Mouse (Mus musculus): ENCODE data around the gene Tbc1d22b. TPM values are rescaled to one million over a fixed set of nuclear protein-coding genes. Genes with fewer than 3 reads are reported as not detected.
"Not testable (repeated sequence)": the region's sequence is repeated elsewhere in the genome, so short reads cannot be mapped to it uniquely, and the experiment has no call there.

Gene Tbc1d22b
- total and polyA plus RNA-seq, 2 experiments from 2014 or later: 29.3 to 38.8 TPM

DNA sequence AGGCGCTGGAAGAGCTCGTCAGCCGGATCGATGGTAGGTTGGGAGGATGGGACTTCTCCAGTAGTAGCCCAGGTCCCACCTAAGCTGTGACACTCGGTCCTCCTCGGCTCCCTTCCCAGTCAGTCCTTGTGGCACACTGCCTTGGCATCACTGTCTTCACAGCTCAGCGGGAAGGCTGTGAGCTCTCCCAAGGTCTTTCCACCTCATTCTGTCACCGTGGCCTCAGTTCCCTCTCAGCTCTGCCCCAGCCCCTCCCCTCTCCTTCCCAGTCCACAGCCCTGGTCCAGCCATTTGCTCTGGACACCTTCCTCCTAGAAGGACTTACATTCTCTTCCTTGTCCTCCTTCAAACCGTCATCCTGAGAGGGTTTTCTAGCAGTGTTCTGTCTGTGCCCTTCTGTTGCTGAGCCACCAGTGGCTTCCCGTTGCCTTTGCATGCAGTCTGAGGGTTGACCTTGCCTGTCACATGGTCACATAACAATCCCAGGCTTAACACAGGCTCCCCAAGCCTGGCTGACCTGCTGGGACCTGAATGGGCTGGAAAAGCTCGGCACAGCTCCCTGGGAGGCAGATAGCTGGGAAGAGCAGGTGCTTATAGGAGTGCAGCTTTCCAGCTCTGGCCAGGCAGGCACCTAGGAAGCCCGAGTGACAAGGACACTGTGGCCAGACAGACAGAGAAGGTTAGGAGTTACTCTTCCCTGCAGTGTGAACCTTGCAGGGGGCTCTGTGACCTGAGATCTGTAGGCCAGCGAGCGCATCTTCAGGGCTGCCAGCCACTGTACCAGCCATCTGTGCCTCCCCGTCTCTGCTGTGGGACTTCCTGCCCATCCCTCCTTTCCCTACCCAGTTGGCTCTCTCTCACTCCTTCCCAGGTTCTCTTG is 46.5 kb downstream of the Tbc1d22b start:
- Histone ChIP-seq H3K36me3 (ENCODE audit: insufficient read depth) (peaks cover 44% of the 10 kb centered on the region), H3K27ac (ENCODE audit: low read depth, low read length) (no peak overlapping the region), H3K9me3 (ENCODE audit: low read length) (no peaks in the 10 kb centered on the region), H3K4me3 (ENCODE audit: low read depth, low read length) (no peak overlapping the region), H3K4me2 (ENCODE audit: low read depth) (no peak overlapping the region), H3K4me1 (ENCODE audit: insufficient read depth) (no peaks in the 10 kb centered on the region), H3K27me3 (ENCODE audit: insufficient read depth, low read length) (no peaks in the 10 kb centered on the region), H3K9ac (no peak overlapping the region)
- DNase-seq (no peak), ATAC-seq (peak; percentile 18; the same call in 1 of the 2 replicates)
- 80% methylated on average over 15 of the region's 15 CpGs for WGBS
- no peak for TF ChIP-seq CTCF (IDR thresholded peaks at IDR 0.05; ENCODE audit: low read depth)

DNA sequence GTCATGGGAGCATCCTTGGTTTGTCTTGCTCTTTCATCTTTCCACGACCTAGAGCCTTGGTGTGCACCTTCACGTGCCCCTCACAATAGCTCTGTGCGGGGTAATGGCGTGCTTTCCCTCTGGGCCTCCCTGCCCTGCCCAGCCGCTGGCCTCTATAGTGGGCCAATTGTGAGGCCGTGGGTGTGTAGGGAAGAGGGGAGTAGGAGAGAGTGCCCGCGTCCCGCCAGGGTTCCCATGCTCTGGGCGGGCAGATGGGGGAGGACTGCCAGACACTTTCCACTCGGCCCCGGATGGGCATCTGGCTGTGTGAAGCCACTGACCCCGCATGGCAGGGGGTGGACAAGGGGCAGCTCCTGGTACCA is 47.2 kb downstream of the Tbc1d22b start:
- ATAC-seq (no peak), DNase-seq (no peak)
- H3K4me3 ChIP-seq (ENCODE audit: low read depth, low read length): no peak overlapping the region
- H3K36me3 ChIP-seq (ENCODE audit: insufficient read depth): peaks cover 44% of the 10 kb centered on the region
- no peak overlapping the region for H3K4me2 ChIP-seq (ENCODE audit: low read depth)
- WGBS: 69% methylated on average over 13 of the region's 13 CpGs
- TF ChIP-seq CTCF (IDR thresholded peaks at IDR 0.05; ENCODE audit: low read depth): no peak
- no peaks in the 10 kb centered on the region for H3K9me3 ChIP-seq (ENCODE audit: low read length)
- no peak overlapping the region for H3K9ac ChIP-seq
- no peaks in the 10 kb centered on the region for H3K4me1 ChIP-seq (ENCODE audit: insufficient read depth)
- no peak overlapping the region for H3K27ac ChIP-seq (ENCODE audit: low read depth, low read length)
- no peaks in the 10 kb centered on the region for H3K27me3 ChIP-seq (ENCODE audit: insufficient read depth, low read length)

DNA sequence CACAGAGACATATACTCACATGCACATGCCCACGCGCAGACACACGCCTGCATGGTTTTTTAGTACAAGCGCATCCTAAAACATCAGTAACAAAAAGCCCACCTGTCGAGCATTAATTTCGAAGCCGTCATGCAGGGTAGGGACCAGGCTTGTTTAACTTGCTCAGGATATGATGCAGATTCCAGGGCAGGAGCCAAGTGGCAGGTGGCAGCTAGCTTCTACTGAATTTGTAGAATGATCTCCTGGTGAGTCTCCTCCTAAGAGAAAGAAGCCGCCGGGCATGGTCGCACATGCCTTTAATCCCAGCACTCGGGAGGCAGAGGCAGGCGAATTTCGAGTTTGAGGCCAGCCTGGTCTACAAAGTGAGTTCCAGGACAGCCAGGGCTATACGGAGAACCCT is 49.5 kb downstream of the Tbc1d22b start:
- WGBS: 94% methylated on average over 14 of the region's 14 CpGs
- Histone ChIP-seq H3K9me3 (ENCODE audit: low read length) (no peaks in the 10 kb centered on the region), H3K4me2 (ENCODE audit: low read depth) (no peak overlapping the region), H3K4me3 (ENCODE audit: low read depth, low read length) (no peak overlapping the region), H3K27me3 (ENCODE audit: insufficient read depth, low read length) (no peaks in the 10 kb centered on the region), H3K36me3 (ENCODE audit: insufficient read depth) (peaks cover 49% of the 10 kb centered on the region), H3K27ac (ENCODE audit: low read depth, low read length) (no peak overlapping the region), H3K9ac (no peak overlapping the region), H3K4me1 (ENCODE audit: insufficient read depth) (no peaks in the 10 kb centered on the region)
- ATAC-seq (no peak), DNase-seq (no peak)
- TF ChIP-seq CTCF (IDR thresholded peaks at IDR 0.05; ENCODE audit: low read depth): no peak

DNA sequence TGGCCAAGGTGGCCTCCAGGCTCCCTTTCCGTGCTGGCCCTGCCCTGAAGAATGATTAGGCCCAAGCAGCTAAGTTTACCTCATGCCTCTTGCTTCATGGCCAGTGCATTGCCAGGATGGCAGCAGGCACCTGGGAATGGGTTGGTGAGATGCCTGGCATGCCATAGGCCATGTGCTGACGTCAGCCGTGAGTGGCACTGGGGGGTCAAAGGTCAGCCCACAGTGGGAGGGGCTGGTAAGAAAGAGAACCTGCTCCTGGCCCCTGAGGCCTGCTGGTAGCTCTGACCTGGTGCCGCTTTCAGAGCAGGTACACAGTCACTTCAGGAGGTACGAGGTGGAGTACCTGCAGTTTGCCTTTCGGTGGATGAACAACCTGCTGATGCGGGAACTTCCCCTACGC is 50.0 kb downstream of the Tbc1d22b start:
- no peak for TF ChIP-seq CTCF (IDR thresholded peaks at IDR 0.05; ENCODE audit: low read depth)
- ATAC-seq (no peak), DNase-seq (no peak)
- no peak overlapping the region for H3K9ac ChIP-seq
- H3K4me2 ChIP-seq (ENCODE audit: low read depth): no peak overlapping the region
- no peaks in the 10 kb centered on the region for H3K9me3 ChIP-seq (ENCODE audit: low read length)
- no peaks in the 10 kb centered on the region for H3K27me3 ChIP-seq (ENCODE audit: insufficient read depth, low read length)
- no peaks in the 10 kb centered on the region for H3K4me1 ChIP-seq (ENCODE audit: insufficient read depth)
- H3K36me3 ChIP-seq (ENCODE audit: insufficient read depth): peaks cover 49% of the 10 kb centered on the region
- H3K27ac ChIP-seq (ENCODE audit: low read depth, low read length): no peak overlapping the region
- H3K4me3 ChIP-seq (ENCODE audit: low read depth, low read length): no peak overlapping the region
- WGBS: 83% methylated on average over 8 of the region's 8 CpGs

DNA sequence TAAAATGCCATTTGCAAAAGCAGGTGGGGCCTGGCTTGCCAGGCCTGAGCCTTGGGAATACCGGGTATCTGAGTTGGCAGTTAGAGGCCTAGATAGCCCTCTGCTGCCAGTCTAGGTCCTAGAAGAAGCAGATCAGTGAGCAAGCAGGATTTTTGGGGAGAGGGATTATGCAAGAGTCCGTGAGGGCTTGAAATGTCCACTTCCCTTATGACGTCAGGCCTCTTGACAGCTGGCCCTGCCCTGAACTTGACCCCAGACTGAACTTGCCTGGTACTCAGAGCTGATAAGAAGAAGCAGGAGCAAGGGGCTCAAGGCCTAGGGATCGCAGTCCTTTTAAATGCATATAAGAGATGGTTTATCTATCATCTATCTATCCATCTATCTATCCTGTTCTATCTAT is 51.8 kb downstream of the Tbc1d22b start:
- DNase-seq (no peak), ATAC-seq (no peak)
- no peak overlapping the region for H3K9ac ChIP-seq
- no peak overlapping the region for H3K27ac ChIP-seq (ENCODE audit: low read depth, low read length)
- WGBS: 83% methylated on average over 4 of the region's 4 CpGs
- H3K9me3 ChIP-seq (ENCODE audit: low read length): no peaks in the 10 kb centered on the region
- no peaks in the 10 kb centered on the region for H3K4me1 ChIP-seq (ENCODE audit: insufficient read depth)
- peaks cover 40% of the 10 kb centered on the region for H3K36me3 ChIP-seq (ENCODE audit: insufficient read depth)
- TF ChIP-seq CTCF (IDR thresholded peaks at IDR 0.05; ENCODE audit: low read depth): no peak
- H3K4me3 ChIP-seq (ENCODE audit: low read depth, low read length): no peak overlapping the region
- H3K27me3 ChIP-seq (ENCODE audit: insufficient read depth, low read length): no peaks in the 10 kb centered on the region
- no peak overlapping the region for H3K4me2 ChIP-seq (ENCODE audit: low read depth)

DNA sequence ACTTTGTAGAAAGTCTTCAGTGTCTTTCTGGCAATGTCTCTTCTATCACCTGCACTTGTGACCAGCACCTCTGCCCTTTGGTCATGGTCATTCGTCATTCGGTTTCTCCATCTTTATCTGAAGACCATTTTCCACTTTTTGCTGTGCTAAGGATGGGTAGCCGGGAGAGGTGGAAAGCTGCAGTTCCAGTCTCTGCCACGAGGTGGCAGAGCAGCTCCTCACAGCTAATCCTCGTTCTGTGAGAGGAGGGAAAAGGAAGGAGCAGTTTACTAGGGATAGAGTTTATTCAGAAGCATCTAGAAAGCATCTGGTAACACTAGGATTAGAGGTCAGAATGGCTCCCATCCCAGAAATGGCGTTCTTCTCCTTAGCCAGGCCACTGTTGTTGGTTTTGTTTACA is 53.7 kb downstream of the Tbc1d22b start:
- Histone ChIP-seq H3K9ac (no peak overlapping the region), H3K36me3 (ENCODE audit: insufficient read depth) (peaks cover 42% of the 10 kb centered on the region), H3K27me3 (ENCODE audit: insufficient read depth, low read length) (no peaks in the 10 kb centered on the region), H3K27ac (ENCODE audit: low read depth, low read length) (no peak overlapping the region), H3K9me3 (ENCODE audit: low read length) (no peaks in the 10 kb centered on the region), H3K4me2 (ENCODE audit: low read depth) (no peak overlapping the region), H3K4me1 (ENCODE audit: insufficient read depth) (no peaks in the 10 kb centered on the region), H3K4me3 (ENCODE audit: low read depth, low read length) (no peak overlapping the region)
- TF ChIP-seq CTCF (IDR thresholded peaks at IDR 0.05; ENCODE audit: low read depth): peak; percentile 96
- DNase-seq (peak; percentile 88), ATAC-seq (peak; percentile 87)
- WGBS: 23% methylated on average over 6 of the region's 6 CpGs

DNA sequence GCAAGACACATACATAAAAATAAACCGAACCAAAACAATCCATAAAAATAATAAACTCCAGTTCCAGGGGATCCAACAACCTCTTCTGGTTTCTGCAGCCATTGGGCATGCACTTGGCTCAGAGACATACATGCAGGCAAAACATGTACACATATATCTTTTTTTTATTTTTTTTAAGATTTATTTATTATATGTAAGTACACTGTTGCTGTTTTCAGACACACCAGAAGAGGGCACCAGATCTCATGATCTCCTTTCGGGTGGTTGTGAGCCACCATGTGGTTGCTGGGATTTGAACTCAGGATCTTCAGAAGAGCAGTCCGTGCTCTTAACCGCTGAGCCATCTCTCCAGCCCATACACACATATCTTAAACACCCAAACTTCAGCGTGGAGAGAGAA is 63.9 kb downstream of the Tbc1d22b start:
- TF ChIP-seq CTCF (IDR thresholded peaks at IDR 0.05; ENCODE audit: low read depth): peak; percentile 22; the same call in 1 of the 2 replicates
- peaks cover 16% of the 10 kb centered on the region; the same call in 1 of the 2 replicates for H3K4me1 ChIP-seq (ENCODE audit: insufficient read depth)
- not testable (repeated sequence) for H3K9me3 ChIP-seq (ENCODE audit: low read length); H3K36me3 ChIP-seq (ENCODE audit: insufficient read depth); H3K4me2 ChIP-seq (ENCODE audit: low read depth); H3K4me3 ChIP-seq (ENCODE audit: low read depth, low read length); ATAC-seq; H3K9ac ChIP-seq; H3K27me3 ChIP-seq (ENCODE audit: insufficient read depth, low read length); DNase-seq; H3K27ac ChIP-seq (ENCODE audit: low read depth, low read length)
- WGBS: 89% methylated on average over 5 of the region's 5 CpGs
